Mouse (Mus musculus) embryonic facial prominence, embryonic 10.5 days (tissue): Measurements from ENCODE around the gene Reck. TPM values are rescaled to one million over a fixed set of nuclear protein-coding genes. Genes with fewer than 3 reads are reported as not detected.

Experiments
- DNase-seq: peaks from one replicate; pipeline ENCODE4 v3.0.0-alpha.2; 2017; ENCODE audit warnings: low spot score
- H3K27ac ChIP-seq: fragments of 300-500 bp; sonication (generic); replicated peaks from 2 replicates; pipeline ENCODE4 v1.5.1; 2016; ENCODE audit warnings: mild to moderate bottlenecking
- H3K27me3 ChIP-seq: fragments of 300-500 bp; sonication (generic); replicated peaks from 2 replicates; pipeline ENCODE4 v1.6.1; 2016; ENCODE audit warnings: low read depth, mild to moderate bottlenecking; ENCODE audit not compliant: poor library complexity, severe bottlenecking
- H3K36me3 ChIP-seq: fragments of 300-500 bp; sonication (generic); replicated peaks from 2 replicates; pipeline ENCODE4 v1.6.1; 2016; ENCODE audit warnings: mild to moderate bottlenecking, moderate library complexity
- H3K4me1 ChIP-seq: fragments of 300-500 bp; sonication (generic); 2 replicates; pipeline ENCODE4 v1.6.1; 2016
- H3K4me3 ChIP-seq: fragments of 300-500 bp; sonication (generic); 2 replicates; pipeline ENCODE4 v1.5.1; 2016; ENCODE audit warnings: mild to moderate bottlenecking, moderate library complexity
- H3K9me3 ChIP-seq: fragments of 300-500 bp; sonication (generic); 2 replicates; pipeline ENCODE4 v1.6.1; 2016; ENCODE audit warnings: mild to moderate bottlenecking
- WGBS: fragments of 180-500 bp; shearing (Covaris S2); methylation state at CpG from one replicate; pipeline ENCODE4 v1.1.7; 2016; 5-methylcytosine and 5-hydroxymethylcytosine counted together
- polyA plus RNA-seq: library from polyadenylated mRNA; unstranded; fragments of >200 nt; fragmentation: Nextera tagmentation; extraction: Ambion mirVana; gene quantifications from 2 replicates; pipeline ENCODE4 v1.2.1, GENCODE M21; 2016

Gene Reck
- polyA plus RNA-seq, 1 experiment from 2014 or later = 17.4 TPM

GRCm38 (mm10) chr4:43920602-43921001 is 45.3 kb downstream of the Reck start:
- H3K4me3 ChIP-seq = no peak overlapping the region
- no peaks in the 10 kb centered on the region for H3K9me3 ChIP-seq
- 91% methylated on average over 1 of the region's 1 CpGs for WGBS
- peaks cover 7% of the 10 kb centered on the region; the same call in 1 of the 2 replicates for H3K4me1 ChIP-seq
- H3K27me3 ChIP-seq = no peaks in the 10 kb centered on the region
- H3K36me3 ChIP-seq = peaks cover 78% of the 10 kb centered on the region
- no peak overlapping the region for H3K27ac ChIP-seq
- no peak for DNase-seq

GRCm38 (mm10) chr4:43925125-43925524 is 49.8 kb downstream of the Reck start:
- peaks cover 91% of the 10 kb centered on the region for H3K36me3 ChIP-seq
- WGBS = 88% methylated on average over 6 of the region's 6 CpGs
- H3K27ac ChIP-seq = peak overlapping the region; percentile 26; the same call in 1 of the 2 replicates

GRCm38 (mm10) chr4:43925779-43926178 is 50.4 kb downstream of the Reck start:
- 13% methylated on average over 3 of the region's 3 CpGs for WGBS
- no peak overlapping the region for H3K27ac ChIP-seq

More at GRCm38 (mm10) chr4:43925125-43925524, 49.8 kb downstream of the Reck start:
- H3K4me1 ChIP-seq = peaks cover 7% of the 10 kb centered on the region; the same call in 1 of the 2 replicates
- DNase-seq = no peak
- no peak overlapping the region for H3K4me3 ChIP-seq
- H3K9me3 ChIP-seq = no peaks in the 10 kb centered on the region
- H3K27me3 ChIP-seq = no peaks in the 10 kb centered on the region

GRCm38 (mm10) chr4:43927826-43928225 is 52.5 kb downstream of the Reck start:
- Histone ChIP-seq H3K27me3 (no peaks in the 10 kb centered on the region), H3K4me1 (peaks cover 7% of the 10 kb centered on the region; the same call in 1 of the 2 replicates), H3K36me3 (peaks cover 98% of the 10 kb centered on the region), H3K27ac (no peak overlapping the region), H3K9me3 (no peaks in the 10 kb centered on the region), H3K4me3 (no peak overlapping the region)
- 93% methylated on average over 3 of the region's 3 CpGs for WGBS
- DNase-seq = peak; percentile 29

More at GRCm38 (mm10) chr4:43925779-43926178, 50.4 kb downstream of the Reck start:
- no peaks in the 10 kb centered on the region for H3K27me3 ChIP-seq
- peaks cover 7% of the 10 kb centered on the region; the same call in 1 of the 2 replicates for H3K4me1 ChIP-seq
- peak; percentile 90 for DNase-seq
- no peaks in the 10 kb centered on the region for H3K9me3 ChIP-seq
- peaks cover 91% of the 10 kb centered on the region for H3K36me3 ChIP-seq
- H3K4me3 ChIP-seq = no peak overlapping the region

GRCm38 (mm10) chr4:43931877-43932276 is 56.5 kb downstream of the Reck start:
- no peaks in the 10 kb centered on the region for H3K9me3 ChIP-seq
- H3K27me3 ChIP-seq = no peaks in the 10 kb centered on the region
- no peak overlapping the region for H3K4me3 ChIP-seq
- H3K36me3 ChIP-seq = peaks cover 96% of the 10 kb centered on the region
- no peak for DNase-seq
- WGBS = 91% methylated on average over 4 of the region's 4 CpGs
- H3K27ac ChIP-seq = no peak overlapping the region
- H3K4me1 ChIP-seq = no peaks in the 10 kb centered on the region

GRCm38 (mm10) chr4:43936186-43936585 is 60.9 kb downstream of the Reck start:
- 82% methylated on average over 4 of the region's 4 CpGs for WGBS
- Histone ChIP-seq H3K4me1 (no peaks in the 10 kb centered on the region), H3K9me3 (no peaks in the 10 kb centered on the region), H3K4me3 (no peak overlapping the region), H3K27ac (no peak overlapping the region), H3K27me3 (no peaks in the 10 kb centered on the region), H3K36me3 (peaks cover 94% of the 10 kb centered on the region)
- DNase-seq = no peak

GRCm38 (mm10) chr4:43936749-43937674 is 61.7 kb downstream of the Reck start:
- no peak for DNase-seq
- Histone ChIP-seq H3K27me3 (no peaks in the 10 kb centered on the region), H3K9me3 (no peaks in the 10 kb centered on the region), H3K36me3 (peaks cover 94% of the 10 kb centered on the region), H3K4me1 (no peaks in the 10 kb centered on the region; the same call in 1 of the 2 replicates), H3K4me3 (no peak overlapping the region), H3K27ac (no peak overlapping the region)
- WGBS = 83% methylated on average over 14 of the region's 14 CpGs

GRCm38 (mm10) chr4:43941315-43941714 is 66.0 kb downstream of the Reck start:
- Histone ChIP-seq H3K4me1 (peaks cover 10% of the 10 kb centered on the region), H3K36me3 (peaks cover 91% of the 10 kb centered on the region), H3K4me3 (no peak overlapping the region), H3K27ac (no peak overlapping the region), H3K9me3 (no peaks in the 10 kb centered on the region), H3K27me3 (no peaks in the 10 kb centered on the region)
- no peak for DNase-seq
- 89% methylated on average over 5 of the region's 5 CpGs for WGBS

GRCm38 (mm10) chr4:43942421-43942820 is 67.1 kb downstream of the Reck start:
- no peak for DNase-seq
- WGBS = 87% methylated on average over 8 of the region's 8 CpGs
- no peaks in the 10 kb centered on the region for H3K27me3 ChIP-seq
- no peak overlapping the region for H3K4me3 ChIP-seq
- no peaks in the 10 kb centered on the region for H3K9me3 ChIP-seq
- H3K27ac ChIP-seq = peak overlapping the region; percentile 48; the same call in 1 of the 2 replicates
- peaks cover 89% of the 10 kb centered on the region for H3K36me3 ChIP-seq
- peaks cover 10% of the 10 kb centered on the region for H3K4me1 ChIP-seq

GRCm38 (mm10) chr4:43947571-43947970 is 72.2 kb downstream of the Reck start:
- H3K4me1 ChIP-seq = peaks cover 7% of the 10 kb centered on the region
- 100% methylated on average over 2 of the region's 2 CpGs for WGBS
- H3K9me3 ChIP-seq = no peaks in the 10 kb centered on the region
- peaks cover 43% of the 10 kb centered on the region for H3K36me3 ChIP-seq
- no peak overlapping the region for H3K4me3 ChIP-seq
- no peak overlapping the region for H3K27ac ChIP-seq
- no peak for DNase-seq
- no peaks in the 10 kb centered on the region for H3K27me3 ChIP-seq

GRCm38 (mm10) chr4:43957292-43957845 is 82.0 kb downstream of the Reck start, which contains the start of gene Glipr2:
TSS of gene Glipr2 (plus strand) at chr4:43957401.
- peak; percentile 95 for DNase-seq
- under 1% methylated on average over 45 of the region's 45 CpGs for WGBS
- Histone ChIP-seq H3K9me3 (no peaks in the 10 kb centered on the region), H3K27me3 (peaks cover 34% of the 10 kb centered on the region), H3K36me3 (no peaks in the 10 kb centered on the region), H3K4me3 (peak within 1 kb of the TSS; percentile 72), H3K4me1 (peaks cover 31% of the 10 kb centered on the region), H3K27ac (peak within 1 kb of the TSS; percentile 90)

GRCm38 (mm10) chr4:43957846-43958461 is 82.6 kb downstream of the Reck start:
- no peaks in the 10 kb centered on the region for H3K36me3 ChIP-seq
- peak overlapping the region; percentile 72 for H3K4me3 ChIP-seq
- under 1% methylated on average over 26 of the region's 26 CpGs for WGBS
- no peaks in the 10 kb centered on the region for H3K9me3 ChIP-seq
- peak; percentile 83 for DNase-seq
- H3K4me1 ChIP-seq = peaks cover 31% of the 10 kb centered on the region
- peaks cover 36% of the 10 kb centered on the region for H3K27me3 ChIP-seq
- H3K27ac ChIP-seq = peak overlapping the region; percentile 90
